Mouse (Mus musculus): ENCODE data around the gene Hoxb4.

- TF ChIP-seq CTCF (conservative IDR thresholded peaks at IDR 0.05 in 1 of 2, IDR thresholded peaks at IDR 0.05 in 1 of 2; ENCODE audit: low read depth in 2 of 2, low read length in 2 of 2) (no peak), USF1 (IDR thresholded peaks at IDR 0.05; ENCODE audit: low read depth, low read length) (no peak)
Measured at GRCm38 (mm10) chr11:96269869-96270268, 48.2 kb upstream of the Hoxb4 start.
